Mouse (Mus musculus) neural tube, embryonic 13.5 days (tissue): ENCODE measurements around the gene Rorb. TPM values are rescaled to one million over a fixed set of nuclear protein-coding genes. Genes with fewer than 3 reads are reported as not detected.

Source experiments
- ATAC-seq: fragments of 200-750 bp; cut with Nextera tagmentation; 2 replicates; pipeline ENCODE4 v1.8.0; 2017; ENCODE audit warnings: low read depth, mild to moderate bottlenecking, moderate TSS enrichment, moderate library complexity
- H3K27ac ChIP-seq: fragments of 300-500 bp; sonication (generic); replicated peaks from 2 replicates; pipeline ENCODE4 v1.5.1; 2015; ENCODE audit warnings: moderate library complexity, mild to moderate bottlenecking, inconsistent platforms
- H3K27me3 ChIP-seq: fragments of 300-500 bp; sonication (generic); 2 replicates; pipeline ENCODE4 v1.6.1; 2015; ENCODE audit warnings: mild to moderate bottlenecking, inconsistent platforms
- H3K36me3 ChIP-seq: fragments of 300-500 bp; sonication (generic); 2 replicates; pipeline ENCODE4 v1.6.1; 2015; ENCODE audit warnings: mild to moderate bottlenecking, inconsistent platforms
- H3K4me1 ChIP-seq: fragments of 300-500 bp; sonication (generic); replicated peaks from 2 replicates; pipeline ENCODE4 v1.6.1; 2015; ENCODE audit warnings: inconsistent platforms
- H3K4me2 ChIP-seq: fragments of 300-500 bp; sonication (generic); 2 replicates; pipeline ENCODE4 v1.6.1; 2015; ENCODE audit warnings: inconsistent platforms, mild to moderate bottlenecking, moderate library complexity
- H3K4me3 ChIP-seq: fragments of 300-500 bp; sonication (generic); 2 replicates; pipeline ENCODE4 v1.5.1; 2015; ENCODE audit warnings: mild to moderate bottlenecking, inconsistent platforms
- H3K9ac ChIP-seq: fragments of 300-500 bp; sonication (generic); 2 replicates; pipeline ENCODE4 v1.6.1; 2015; ENCODE audit warnings: moderate library complexity, mild to moderate bottlenecking, inconsistent platforms
- H3K9me3 ChIP-seq: fragments of 300-500 bp; sonication (generic); 2 replicates; pipeline ENCODE4 v1.6.1; 2016; ENCODE audit warnings: inconsistent platforms
- WGBS: fragments of 180-500 bp; shearing (Covaris S2); methylation state at CpG from one replicate; pipeline ENCODE4 v1.1.7; 2015; 5-methylcytosine and 5-hydroxymethylcytosine counted together
- polyA plus RNA-seq: library from polyadenylated mRNA; unstranded; fragments of >200 nt; fragmentation: Nextera tagmentation; extraction: Ambion mirVana; gene quantifications from 2 replicates; pipeline ENCODE4 v1.2.1, GENCODE M21; 2015

Gene Rorb
- polyA plus RNA-seq, 1 experiment from 2014 or later: 8.0 TPM

DNA sequence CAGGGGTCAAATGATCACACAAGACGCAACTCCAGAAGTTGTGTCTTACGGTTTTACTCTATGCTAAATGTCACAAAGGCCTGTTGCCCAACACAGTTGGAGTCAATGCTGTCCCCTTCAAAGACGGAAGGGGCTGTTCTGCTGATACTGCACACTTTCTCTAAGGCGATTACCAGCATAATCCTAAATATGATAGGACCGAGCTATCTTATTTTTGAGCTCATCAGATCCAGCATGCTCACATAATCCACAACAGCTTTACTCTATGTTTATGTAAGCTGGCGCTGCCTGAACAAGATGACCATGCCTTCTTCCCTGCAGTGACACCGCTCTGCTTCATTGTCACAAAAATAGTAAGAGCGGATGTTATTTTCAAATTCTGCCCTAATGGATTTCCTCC, 112.0 kb downstream of the Rorb start:
- H3K4me3 ChIP-seq: no peak overlapping the region
- H3K27ac ChIP-seq: no peak overlapping the region
- 89% methylated on average over 8 of the region's 8 CpGs for WGBS
- no peak overlapping the region for H3K4me2 ChIP-seq
- ATAC-seq: no peak
- no peaks in the 10 kb centered on the region for H3K36me3 ChIP-seq
- H3K9me3 ChIP-seq: no peaks in the 10 kb centered on the region
- H3K4me1 ChIP-seq: peaks cover 11% of the 10 kb centered on the region
- no peaks in the 10 kb centered on the region for H3K27me3 ChIP-seq
- no peak overlapping the region for H3K9ac ChIP-seq

DNA sequence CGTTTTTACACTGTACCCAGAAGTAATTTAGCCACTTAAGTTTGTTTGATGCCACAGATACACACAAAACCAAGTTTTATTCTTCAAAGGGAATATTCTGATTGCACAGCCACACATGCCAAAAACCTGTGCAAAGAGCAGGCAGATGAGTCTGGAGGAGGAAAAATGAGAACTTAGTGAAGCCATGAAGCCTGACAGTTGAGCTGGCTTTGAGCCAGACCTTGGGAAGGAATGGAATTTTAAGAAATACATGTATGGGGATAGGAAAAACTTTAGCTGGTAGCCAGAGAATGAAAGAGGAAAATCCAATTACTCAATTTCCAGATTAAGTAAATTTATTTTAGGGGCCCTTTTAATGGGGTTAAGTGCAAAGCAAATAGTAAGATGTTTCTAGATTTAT, 113.3 kb downstream of the Rorb start:
- no peak overlapping the region for H3K9ac ChIP-seq
- ATAC-seq: no peak

DNA sequence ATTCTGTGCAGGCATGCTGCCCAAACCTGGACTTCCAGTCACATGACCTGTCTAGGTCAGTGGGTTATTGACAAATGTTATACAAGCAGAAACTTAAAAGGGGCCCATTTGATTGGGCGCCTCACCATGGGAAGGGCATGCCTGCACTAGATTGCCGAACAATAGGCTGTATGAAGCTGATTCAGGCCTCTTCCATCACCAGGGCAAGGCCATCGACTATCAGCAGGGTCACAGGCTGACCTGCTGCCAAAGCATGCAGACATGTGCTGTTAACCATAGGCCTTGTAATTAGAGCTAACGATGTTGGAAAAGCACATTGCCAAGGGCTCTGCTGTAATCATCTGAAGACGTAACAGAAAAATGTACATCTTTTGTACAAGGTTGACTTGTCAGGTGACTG, 131.0 kb downstream of the Rorb start:
- Histone ChIP-seq H3K27ac (no peak overlapping the region), H3K4me1 (no peaks in the 10 kb centered on the region), H3K36me3 (no peaks in the 10 kb centered on the region), H3K27me3 (no peaks in the 10 kb centered on the region), H3K4me3 (no peak overlapping the region), H3K4me2 (no peak overlapping the region), H3K9me3 (no peaks in the 10 kb centered on the region), H3K9ac (no peak overlapping the region)
- 69% methylated on average over 5 of the region's 5 CpGs for WGBS
- no peak for ATAC-seq

More for the DNA sequence above, 113.3 kb downstream of the Rorb start:
- Histone ChIP-seq H3K4me2 (no peak overlapping the region), H3K36me3 (no peaks in the 10 kb centered on the region), H3K9me3 (no peaks in the 10 kb centered on the region), H3K27me3 (no peaks in the 10 kb centered on the region), H3K27ac (no peak overlapping the region), H3K4me1 (peaks cover 7% of the 10 kb centered on the region; the same call in 1 of the 2 replicates), H3K4me3 (no peak overlapping the region)
- WGBS: 67% methylated on average over 1 of the region's 1 CpGs

DNA sequence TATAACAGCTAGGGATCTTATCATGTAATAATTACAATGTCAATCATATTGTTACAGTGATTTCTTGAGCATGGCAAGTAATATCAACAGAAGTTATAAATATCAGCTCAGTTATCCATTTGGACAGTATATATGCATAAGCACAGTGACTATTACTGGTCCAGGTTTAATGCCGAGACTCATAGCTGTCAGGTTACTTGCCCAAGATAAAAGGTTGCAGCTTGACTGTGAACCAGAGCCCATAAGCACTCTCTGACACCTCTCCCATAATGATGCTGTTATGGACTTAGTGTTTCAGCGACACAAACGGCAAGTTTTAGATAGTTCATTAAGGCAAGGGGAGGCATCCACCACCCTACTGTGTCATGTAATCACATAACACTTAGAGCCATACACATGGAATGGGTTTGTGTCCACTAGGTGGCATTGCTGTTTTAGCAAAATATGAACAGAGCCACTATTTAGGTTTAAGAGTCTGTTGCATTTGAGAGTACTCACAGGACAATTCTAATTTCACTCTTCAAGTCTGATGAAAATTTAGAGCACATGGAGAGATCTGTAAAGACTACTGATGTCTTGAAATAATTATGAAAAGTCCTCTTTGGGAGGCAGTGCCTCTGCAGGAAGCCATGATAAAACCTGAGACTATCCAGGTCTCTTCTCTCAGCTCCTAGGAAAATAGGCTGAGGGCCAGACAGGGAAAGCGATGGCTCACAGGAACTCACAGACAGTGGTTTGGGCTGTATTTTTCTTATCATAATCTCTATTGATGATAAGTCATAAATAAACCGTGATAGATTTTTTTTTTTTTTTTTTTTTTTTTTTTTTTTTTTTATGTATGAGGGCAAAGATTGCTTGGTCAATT, 136.0 kb downstream of the Rorb start:
- Histone ChIP-seq H3K9me3 (no peaks in the 10 kb centered on the region), H3K4me1 (no peaks in the 10 kb centered on the region), H3K4me2 (no peak overlapping the region), H3K27ac (no peak overlapping the region), H3K9ac (no peak overlapping the region), H3K36me3 (no peaks in the 10 kb centered on the region), H3K27me3 (no peaks in the 10 kb centered on the region), H3K4me3 (no peak overlapping the region)
- 67% methylated on average over 5 of the region's 5 CpGs for WGBS
- peak; percentile 79; the same call in 1 of the 2 replicates for ATAC-seq

DNA sequence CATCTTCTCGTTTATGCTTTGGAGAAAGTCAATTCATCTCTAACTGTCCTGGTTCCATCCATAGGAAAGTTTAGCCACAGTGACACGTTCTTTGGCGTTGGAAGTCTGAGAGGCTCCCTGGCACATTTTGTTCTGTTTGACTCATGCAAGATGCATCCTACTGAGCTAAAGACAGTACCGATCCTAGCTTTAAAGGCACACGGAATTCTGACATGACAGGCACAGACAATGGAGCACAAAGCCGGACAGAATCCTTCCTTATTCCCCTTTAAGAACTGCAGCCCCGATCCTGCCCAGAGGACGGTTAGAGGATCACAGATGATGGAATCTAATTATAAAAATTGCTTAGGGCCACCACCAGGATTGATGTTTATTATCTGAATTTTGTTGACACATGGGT, 141.6 kb downstream of the Rorb start:
- Histone ChIP-seq H3K27ac (no peak overlapping the region), H3K4me3 (no peak overlapping the region), H3K4me2 (no peak overlapping the region), H3K4me1 (no peaks in the 10 kb centered on the region), H3K27me3 (no peaks in the 10 kb centered on the region), H3K9me3 (no peaks in the 10 kb centered on the region), H3K9ac (no peak overlapping the region), H3K36me3 (no peaks in the 10 kb centered on the region)
- WGBS: 29% methylated on average over 8 of the region's 8 CpGs
- no peak for ATAC-seq

DNA sequence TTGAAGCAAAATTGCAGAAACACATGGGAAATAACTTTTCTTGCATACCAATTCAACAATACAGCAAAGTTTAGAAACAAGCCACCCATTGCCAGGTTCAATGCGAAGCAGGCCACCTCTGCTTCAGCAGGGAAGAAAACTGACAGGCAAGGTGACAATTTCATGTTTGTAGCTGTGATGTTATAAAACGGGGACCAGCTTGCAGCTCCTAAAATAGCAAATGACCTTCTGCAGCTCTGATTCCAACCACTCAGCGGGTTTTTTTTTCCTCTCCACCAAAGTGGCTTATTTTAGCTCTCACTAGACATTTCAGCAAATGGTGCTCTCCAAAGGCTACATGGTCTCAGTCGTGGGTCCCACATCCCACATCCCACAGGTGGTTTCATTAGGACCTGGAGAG, 143.7 kb downstream of the Rorb start:
- ATAC-seq: no peak
- 85% methylated on average over 4 of the region's 4 CpGs for WGBS
- H3K27me3 ChIP-seq: no peaks in the 10 kb centered on the region

DNA sequence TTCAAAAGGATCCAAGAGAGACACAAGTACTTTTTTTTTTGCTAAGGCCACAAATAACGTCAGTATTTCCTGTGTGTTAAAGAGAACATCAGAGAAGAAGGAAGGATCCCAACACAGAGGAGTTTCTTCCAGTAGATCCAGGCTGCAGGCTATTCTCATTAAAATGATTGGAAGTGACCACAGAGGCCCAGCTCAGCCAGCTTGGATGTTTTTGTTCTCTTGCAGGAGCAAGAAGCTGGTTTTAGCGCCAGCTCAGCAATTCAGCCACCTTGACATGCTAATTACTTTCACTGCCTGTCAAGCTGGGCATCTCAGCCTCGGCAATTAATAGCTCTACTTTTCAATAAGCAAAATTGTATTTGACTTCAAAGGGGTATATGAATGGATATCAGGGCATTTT, 151.1 kb downstream of the Rorb start:
- Histone ChIP-seq H3K9ac (no peak overlapping the region), H3K27ac (no peak overlapping the region), H3K9me3 (no peaks in the 10 kb centered on the region), H3K36me3 (no peaks in the 10 kb centered on the region; the same call in 1 of the 2 replicates), H3K4me1 (no peaks in the 10 kb centered on the region), H3K27me3 (no peaks in the 10 kb centered on the region), H3K4me3 (no peak overlapping the region), H3K4me2 (no peak overlapping the region)
- WGBS: 12% methylated on average over 3 of the region's 3 CpGs
- ATAC-seq: no peak

More for the DNA sequence above, 143.7 kb downstream of the Rorb start:
- Histone ChIP-seq H3K4me3 (no peak overlapping the region), H3K9ac (no peak overlapping the region), H3K9me3 (no peaks in the 10 kb centered on the region), H3K36me3 (no peaks in the 10 kb centered on the region), H3K4me1 (no peaks in the 10 kb centered on the region), H3K4me2 (no peak overlapping the region), H3K27ac (no peak overlapping the region)

DNA sequence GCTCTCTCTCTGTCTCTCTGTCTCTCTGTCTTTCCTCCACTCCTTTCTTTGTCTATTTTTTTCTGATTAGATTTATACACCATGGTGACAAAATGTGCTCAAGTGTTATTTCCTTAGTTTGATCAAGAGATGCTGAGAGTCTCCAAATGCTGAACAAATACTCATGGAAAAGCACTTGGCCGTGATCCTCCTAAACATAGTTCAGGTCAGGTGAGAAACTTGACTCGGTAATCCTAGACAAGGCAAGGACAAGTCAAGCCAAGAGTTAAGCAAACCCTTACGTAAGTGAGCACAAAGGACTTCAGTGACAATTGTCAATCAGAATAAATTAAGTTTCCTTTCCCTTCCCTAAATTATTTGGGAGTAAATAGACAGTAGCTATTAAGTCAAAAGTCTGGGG, 158.2 kb downstream of the Rorb start:
- Histone ChIP-seq H3K36me3 (peaks cover 4% of the 10 kb centered on the region; the same call in 1 of the 2 replicates), H3K9me3 (no peaks in the 10 kb centered on the region), H3K27ac (no peak overlapping the region), H3K4me3 (no peak overlapping the region), H3K9ac (no peak overlapping the region), H3K27me3 (no peaks in the 10 kb centered on the region), H3K4me2 (no peak overlapping the region), H3K4me1 (no peaks in the 10 kb centered on the region)
- WGBS: 87% methylated on average over 3 of the region's 3 CpGs
- ATAC-seq: no peak

DNA sequence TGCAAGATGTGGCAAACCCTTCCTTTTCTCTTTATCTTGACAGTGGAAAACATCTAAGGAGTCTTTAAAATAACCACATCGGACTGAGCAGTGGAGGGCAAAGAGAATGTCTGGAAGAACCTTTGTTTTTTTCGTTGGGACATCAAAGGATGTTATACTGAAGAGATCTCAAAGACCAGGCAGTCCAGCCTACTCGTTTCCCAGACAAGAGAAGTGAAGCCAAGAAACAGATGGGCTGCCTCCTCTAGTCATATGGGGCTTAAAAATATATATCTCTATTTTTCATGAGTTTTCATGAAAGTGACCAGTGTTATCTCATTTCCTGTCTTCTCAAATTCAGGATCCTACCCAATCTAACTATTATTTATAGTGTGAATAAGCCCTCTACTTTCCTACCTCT, 163.8 kb downstream of the Rorb start:
- Histone ChIP-seq H3K9me3 (no peaks in the 10 kb centered on the region), H3K36me3 (peaks cover 4% of the 10 kb centered on the region; the same call in 1 of the 2 replicates), H3K27me3 (no peaks in the 10 kb centered on the region), H3K4me2 (no peak overlapping the region), H3K4me3 (no peak overlapping the region), H3K27ac (no peak overlapping the region), H3K4me1 (no peaks in the 10 kb centered on the region), H3K9ac (no peak overlapping the region)
- no peak for ATAC-seq
- WGBS: 76% methylated on average over 3 of the region's 3 CpGs

DNA sequence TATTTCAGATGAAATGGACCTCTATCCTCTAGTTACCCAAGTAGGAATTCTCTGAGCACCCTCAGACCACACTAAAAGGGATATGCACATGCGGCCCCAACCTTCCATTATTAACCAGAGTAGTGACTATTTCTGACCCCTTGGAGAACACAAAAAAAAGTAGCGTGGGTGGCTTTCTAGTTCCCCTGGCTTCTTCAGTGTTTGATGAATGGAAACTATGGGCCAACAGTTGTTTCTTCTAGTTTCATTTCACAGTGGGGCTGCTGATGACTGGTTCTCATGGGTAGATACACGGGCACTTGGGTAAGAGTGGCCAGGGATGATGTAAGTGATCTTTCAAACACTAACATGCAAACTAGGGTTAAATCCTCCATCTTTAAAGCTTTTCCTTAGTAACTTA, 165.7 kb downstream of the Rorb start:
- Histone ChIP-seq H3K4me1 (no peaks in the 10 kb centered on the region), H3K9me3 (no peaks in the 10 kb centered on the region), H3K36me3 (no peaks in the 10 kb centered on the region), H3K27ac (no peak overlapping the region), H3K4me3 (no peak overlapping the region), H3K4me2 (no peak overlapping the region), H3K9ac (no peak overlapping the region), H3K27me3 (no peaks in the 10 kb centered on the region)
- ATAC-seq: no peak
- WGBS: 94% methylated on average over 3 of the region's 3 CpGs

DNA sequence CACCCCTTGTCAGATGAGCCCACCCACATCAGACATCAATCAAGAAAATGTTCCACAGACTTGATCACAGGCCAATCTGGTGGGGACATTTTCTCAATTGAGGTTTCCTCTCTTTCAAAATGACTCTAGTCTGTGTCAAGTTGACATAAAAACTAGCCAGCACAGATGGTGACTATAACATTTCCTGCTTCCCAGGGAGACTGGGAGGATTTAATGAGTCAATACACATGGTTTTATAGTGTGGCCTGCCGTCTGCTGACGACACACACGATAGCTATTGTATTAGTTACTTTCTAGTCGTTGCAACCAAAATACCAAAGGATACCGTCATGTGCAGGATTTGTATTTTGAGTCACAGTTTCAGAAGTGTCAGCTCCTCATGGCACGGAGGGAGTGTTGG, 169.6 kb downstream of the Rorb start:
- Histone ChIP-seq H3K27me3 (no peaks in the 10 kb centered on the region), H3K36me3 (no peaks in the 10 kb centered on the region), H3K9ac (no peak overlapping the region), H3K27ac (no peak overlapping the region), H3K4me3 (no peak overlapping the region), H3K9me3 (no peaks in the 10 kb centered on the region), H3K4me2 (no peak overlapping the region), H3K4me1 (no peaks in the 10 kb centered on the region)
- no peak for ATAC-seq
- 61% methylated on average over 6 of the region's 6 CpGs for WGBS

DNA sequence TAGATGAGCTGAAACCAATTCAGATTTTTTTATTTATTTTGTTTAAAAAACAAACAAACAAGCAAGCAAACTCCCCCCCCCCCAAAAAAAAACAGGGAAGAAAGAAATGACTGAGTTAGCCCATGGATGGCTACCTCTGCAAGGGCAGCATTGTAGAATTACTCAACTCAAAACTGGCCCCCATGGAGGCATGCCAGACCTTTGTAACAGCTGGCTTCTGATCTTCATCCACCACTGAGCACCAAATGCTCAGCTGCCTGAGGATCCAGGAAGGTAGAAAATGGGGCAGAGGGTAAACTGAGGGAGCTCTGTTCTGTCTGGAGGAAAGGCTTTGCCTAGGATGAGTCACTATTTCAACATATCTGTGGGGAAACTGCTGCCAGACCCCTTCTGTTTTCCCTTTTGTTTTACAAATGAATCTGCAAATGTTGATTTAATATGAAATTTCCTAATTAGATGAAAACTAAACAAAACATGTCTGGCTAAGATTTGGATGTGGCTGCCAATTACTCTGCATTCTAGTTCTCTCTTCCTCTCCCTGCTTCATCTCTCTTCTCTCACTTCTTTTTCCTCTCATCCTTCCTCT, 199.1 kb downstream of the Rorb start:
- H3K27me3 ChIP-seq: no peaks in the 10 kb centered on the region
- no peaks in the 10 kb centered on the region for H3K36me3 ChIP-seq
- no peak for ATAC-seq
- no peak overlapping the region for H3K4me3 ChIP-seq
- H3K27ac ChIP-seq: no peak overlapping the region
- H3K4me2 ChIP-seq: no peak overlapping the region
- H3K4me1 ChIP-seq: no peaks in the 10 kb centered on the region
- H3K9ac ChIP-seq: no peak overlapping the region
- H3K9me3 ChIP-seq: no peaks in the 10 kb centered on the region

DNA sequence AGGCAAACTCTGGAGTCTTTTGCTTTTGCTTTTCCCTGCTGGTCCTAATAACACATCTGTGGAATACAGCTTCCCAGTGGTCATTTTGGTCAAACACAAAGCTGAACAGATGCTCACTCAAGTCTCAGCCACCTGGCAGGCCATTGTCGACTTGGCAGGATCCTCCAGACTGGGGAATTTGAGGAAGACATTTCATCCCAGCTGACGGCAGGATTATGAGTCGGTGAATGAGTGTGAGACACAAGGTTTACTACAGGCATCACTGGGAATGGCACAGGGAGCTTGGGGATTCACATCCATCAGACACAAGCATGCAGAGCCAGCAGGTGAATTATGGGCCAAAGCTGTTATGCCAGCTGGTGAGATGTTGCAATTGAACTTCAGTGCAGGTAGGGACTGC, 201.4 kb downstream of the Rorb start:
- H3K4me3 ChIP-seq: no peak overlapping the region
- H3K9me3 ChIP-seq: no peaks in the 10 kb centered on the region
- H3K4me2 ChIP-seq: no peak overlapping the region
- no peaks in the 10 kb centered on the region for H3K36me3 ChIP-seq
- 53% methylated on average over 3 of the region's 3 CpGs for WGBS
- H3K27ac ChIP-seq: no peak overlapping the region
- no peak overlapping the region for H3K9ac ChIP-seq
- no peaks in the 10 kb centered on the region for H3K27me3 ChIP-seq
- no peaks in the 10 kb centered on the region for H3K4me1 ChIP-seq
- peak; percentile 65 for ATAC-seq
